ENCODE assay signal across 9 mouse cellular contexts in genomic region chr19:46641420-46642085, GRCm38 (mm10). TPM values are rescaled to one million over a fixed set of nuclear protein-coding genes. Genes with fewer than 3 reads are reported as not detected.
DNase-seq lines count a peak whose midpoint lies in the region; ATAC-seq and TF ChIP-seq lines count a peak whose summit lies in the region.
"Had no signal": no experiment of that assay in that cellular context is flagged by ENCODE, and none has a peak within 500 bp of the region (broad histone marks: within the 10 kb centered on the region; RNA-seq: fewer than 3 reads in every experiment).

No protein-coding gene starts in this region.

- peak; percentile 25 for DNase-seq in MN1 (ENCODE audit: low spot score)
- peak; percentile 70 for DNase-seq in brain, embryonic 14.5 days (ENCODE audit: low read depth)
- peak; percentile 47 for DNase-seq in ovary, postnatal 14 days (ENCODE audit: low spot score)
- no peak for DNase-seq in thymus, adult 2 months
- DNase-seq in cerebellum, adult 18-20 months: no peak

- WGBS in intestine, embryonic 15.5 days: 27% methylated on average over 19 of the region's 19 CpGs
- WGBS in liver, embryonic 16.5 days (ENCODE audit: insufficient replicate concordance): 53% methylated on average over 19 of the region's 19 CpGs
- 44% methylated on average over 19 of the region's 19 CpGs for WGBS in thymus, adult 2 months

- peaks cover 38% of the 10 kb centered on the region for H3K4me1 ChIP-seq in intestine, embryonic 15.5 days (replicated peaks)
- peaks cover 53% of the 10 kb centered on the region for H3K4me1 ChIP-seq in liver, embryonic 16.5 days (ENCODE audit: control insufficient read depth, low read depth, low read length)
- H3K4me1 ChIP-seq in thymus, adult 2 months (replicated peaks; ENCODE audit: control insufficient read depth, insufficient read depth, low read length): peaks cover 45% of the 10 kb centered on the region

- H3K4me3 ChIP-seq in intestine, embryonic 15.5 days (replicated peaks): no peak overlapping the region
- H3K4me3 ChIP-seq in liver, embryonic 16.5 days (ENCODE audit: low read depth, low read length): no peak overlapping the region
- H3K4me3 ChIP-seq in thymus, adult 2 months (ENCODE audit: control insufficient read depth, insufficient read depth, low read length): no peak overlapping the region
- H3K4me3 ChIP-seq: megakaryocyte, embryonic 14.5 days had no signal

- no peaks in the 10 kb centered on the region for H3K9me3 ChIP-seq in intestine, embryonic 15.5 days
- H3K9me3 ChIP-seq in liver, embryonic 16.5 days (replicated peaks; ENCODE audit: control insufficient read depth, low read length): no peaks in the 10 kb centered on the region
- H3K9me3 ChIP-seq: megakaryocyte, embryonic 14.5 days had no signal

- H3K36me3 ChIP-seq in intestine, embryonic 15.5 days: peaks cover 7% of the 10 kb centered on the region; the same call in 1 of the 2 replicates
- H3K36me3 ChIP-seq in liver, embryonic 16.5 days (ENCODE audit: control insufficient read depth, insufficient read depth): peaks cover 5% of the 10 kb centered on the region
- H3K36me3 ChIP-seq in thymus, adult 2 months (ENCODE audit: control insufficient read depth, insufficient read depth, low read length): peaks cover 15% of the 10 kb centered on the region

- ATAC-seq in granulocyte monocyte progenitor cell, adult 5-6 weeks (replicated peaks; ENCODE audit: poor library complexity, severe bottlenecking): peak; percentile 53
- ATAC-seq in intestine, embryonic 15.5 days: peak; percentile 74
- peak; percentile 15; the same call in 1 of the 2 replicates for ATAC-seq in liver, embryonic 16.5 days (ENCODE audit: low read depth)

- H3K4me2 ChIP-seq in intestine, embryonic 15.5 days (replicated peaks): peak overlapping the region; percentile 30
- no peak overlapping the region for H3K4me2 ChIP-seq in liver, embryonic 16.5 days (ENCODE audit: low read depth, low read length)

- no peak for TF ChIP-seq CTCF in brain, embryonic 14.5 days (IDR thresholded peaks at IDR 0.05; ENCODE audit: borderline replicate concordance, extremely low read depth, insufficient read depth, insufficient read length)
- TF ChIP-seq CTCF in thymus, adult 2 months (IDR thresholded peaks at IDR 0.05; ENCODE audit: borderline replicate concordance, control insufficient read depth, extremely low read depth, insufficient read depth, low read length, poor library complexity): no peak

- H3K27me3 ChIP-seq in intestine, embryonic 15.5 days (replicated peaks): no peaks in the 10 kb centered on the region
- no peaks in the 10 kb centered on the region for H3K27me3 ChIP-seq in liver, embryonic 16.5 days (ENCODE audit: control insufficient read depth, insufficient read depth, low read depth, low read length)
- H3K27me3 ChIP-seq in thymus, adult 2 months (ENCODE audit: control insufficient read depth, insufficient read depth, low read length): no peaks in the 10 kb centered on the region
- H3K27me3 ChIP-seq: megakaryocyte, embryonic 14.5 days had no signal

- peak overlapping the region; percentile 4; the same call in 1 of the 2 replicates for H3K9ac ChIP-seq in intestine, embryonic 15.5 days
- no peak overlapping the region for H3K9ac ChIP-seq in liver, embryonic 16.5 days (ENCODE audit: low read depth, low read length)

- peak overlapping the region; percentile 78 for H3K27ac ChIP-seq in intestine, embryonic 15.5 days
- no peak overlapping the region; the same call in 1 of the 2 replicates for H3K27ac ChIP-seq in liver, embryonic 16.5 days (ENCODE audit: low read length)
- H3K27ac ChIP-seq in thymus, adult 2 months (ENCODE audit: control insufficient read depth, insufficient read depth, low read length): no peak overlapping the region; the same call in 1 of the 2 replicates

- no peak for TF ChIP-seq POLR2A in brain, embryonic 14.5 days (IDR thresholded peaks at IDR 0.05; ENCODE audit: borderline replicate concordance, extremely low read depth, insufficient read depth, insufficient read length, poor library complexity, severe bottlenecking)
- no peak for TF ChIP-seq POLR2A in thymus, adult 2 months (IDR thresholded peaks at IDR 0.05; ENCODE audit: control insufficient read depth, extremely low read depth, insufficient read depth, low read length, poor library complexity)

RNA-seq across cellular contexts. Expression of gene Cyp17a1, which starts 31.4 kb away (rescaled TPM):
- not detected in 2 replicates for polyA plus RNA-seq in brain, embryonic 14.5 days (2012; rRNA removed)
- total RNA-seq in granulocyte monocyte progenitor cell, adult 5-6 weeks (2014; fragmentation: Nextera tagmentation): not detected in 2 replicates
- not detected in 2 replicates for total RNA-seq in granulocyte monocyte progenitor cell, adult 5-6 weeks (2017)
- polyA plus RNA-seq in intestine, embryonic 15.5 days (2015; fragmentation: Nextera tagmentation; extraction: Ambion mirVana): 0.30 TPM in 1 of 2 replicates, not detected in the other
- polyA plus RNA-seq in liver, embryonic 16.5 days (2015; fragmentation: Nextera tagmentation; extraction: Ambion mirVana): 1.9 and 2.4 TPM in 2 replicates
- polyA plus RNA-seq in thymus, adult 2 months (2012; rRNA removed): 0.26 and 0.42 TPM in 2 replicates

RNA-seq across cellular contexts. Expression of gene Wbp1l, which starts 42.7 kb away (rescaled TPM):
- polyA plus RNA-seq in brain, embryonic 14.5 days (2012; rRNA removed): 33.7 and 44.8 TPM in 2 replicates
- 19.7 and 25.6 TPM in 2 replicates for total RNA-seq in granulocyte monocyte progenitor cell, adult 5-6 weeks (2014; fragmentation: Nextera tagmentation)
- 20.2 and 23.5 TPM in 2 replicates for total RNA-seq in granulocyte monocyte progenitor cell, adult 5-6 weeks (2017)
- 39.5 and 40.7 TPM in 2 replicates for polyA plus RNA-seq in intestine, embryonic 15.5 days (2015; fragmentation: Nextera tagmentation; extraction: Ambion mirVana)
- polyA plus RNA-seq in liver, embryonic 16.5 days (2015; fragmentation: Nextera tagmentation; extraction: Ambion mirVana): 24.8 and 31.5 TPM in 2 replicates
- polyA plus RNA-seq in thymus, adult 2 months (2012; rRNA removed): 77.0 and 87.8 TPM in 2 replicates

RNA-seq across cellular contexts. Expression of gene Borcs7, which starts 48.2 kb away (rescaled TPM):
- polyA plus RNA-seq in brain, embryonic 14.5 days (2012; rRNA removed): 10.2 and 12.3 TPM in 2 replicates
- 9.6 and 12.5 TPM in 2 replicates for total RNA-seq in granulocyte monocyte progenitor cell, adult 5-6 weeks (2014; fragmentation: Nextera tagmentation)
- total RNA-seq in granulocyte monocyte progenitor cell, adult 5-6 weeks (2017): 5.4 TPM in 2 replicates
- polyA plus RNA-seq in intestine, embryonic 15.5 days (2015; fragmentation: Nextera tagmentation; extraction: Ambion mirVana): 14.5 and 15.2 TPM in 2 replicates
- polyA plus RNA-seq in liver, embryonic 16.5 days (2015; fragmentation: Nextera tagmentation; extraction: Ambion mirVana): 4.4 and 5.0 TPM in 2 replicates
- polyA plus RNA-seq in thymus, adult 2 months (2012; rRNA removed): 3.0 and 4.4 TPM in 2 replicates

Comparison
In these comparisons a context has a peak if more than half of its experiments do, and no peak if none do; other contexts are left out.
1. DNase-seq: peak in MN1 (single experiment), brain, embryonic 14.5 days (single experiment) and ovary, postnatal 14 days (single experiment); none in thymus, adult 2 months (single experiment) and cerebellum, adult 18-20 months (0 of 2).
2. ATAC-seq: peak in every context shown above with its lines; median percentile 74 in intestine, embryonic 15.5 days; 53 in granulocyte monocyte progenitor cell, adult 5-6 weeks; 15 in liver, embryonic 16.5 days.